Mouse (Mus musculus): ENCODE results near the gene Pld1. TPM values are rescaled to one million over a fixed set of nuclear protein-coding genes. Genes with fewer than 3 reads are reported as not detected.

The Pld1 gene
- polyA plus RNA-seq, 1 experiment from 2014 or later = 2.6 TPM

DNA sequence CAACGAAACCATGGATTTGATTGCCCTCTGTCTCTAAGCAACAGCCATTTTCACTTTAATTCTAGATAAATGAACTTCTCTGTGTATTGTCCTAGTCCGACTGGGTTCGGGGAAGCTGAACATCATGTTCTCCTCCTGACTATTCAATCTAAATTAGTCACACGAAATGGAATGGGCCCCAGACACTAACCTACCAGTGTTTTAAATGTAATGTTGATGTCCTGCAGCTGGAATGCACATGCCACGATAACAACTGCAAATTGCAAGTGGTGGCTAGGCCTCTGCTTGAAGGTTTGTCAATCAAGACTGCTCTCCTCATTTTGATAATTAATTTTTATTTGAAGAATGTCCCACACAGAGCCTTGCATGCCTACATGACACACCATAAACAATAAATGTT, 203.2 kb downstream of the Pld1 start:
- H3K36me3 ChIP-seq = no peaks in the 10 kb centered on the region
- no peak overlapping the region for H3K9ac ChIP-seq
- WGBS (ENCODE audit: insufficient replicate concordance) = 63% methylated on average over 5 of the region's 5 CpGs
- H3K27me3 ChIP-seq (replicated peaks) = no peaks in the 10 kb centered on the region
- H3K4me1 ChIP-seq = no peaks in the 10 kb centered on the region
- ATAC-seq = no peak
- H3K9me3 ChIP-seq (replicated peaks) = no peaks in the 10 kb centered on the region
- H3K4me2 ChIP-seq = no peak overlapping the region
- no peak overlapping the region for H3K4me3 ChIP-seq
- H3K27ac ChIP-seq = no peak overlapping the region

DNA sequence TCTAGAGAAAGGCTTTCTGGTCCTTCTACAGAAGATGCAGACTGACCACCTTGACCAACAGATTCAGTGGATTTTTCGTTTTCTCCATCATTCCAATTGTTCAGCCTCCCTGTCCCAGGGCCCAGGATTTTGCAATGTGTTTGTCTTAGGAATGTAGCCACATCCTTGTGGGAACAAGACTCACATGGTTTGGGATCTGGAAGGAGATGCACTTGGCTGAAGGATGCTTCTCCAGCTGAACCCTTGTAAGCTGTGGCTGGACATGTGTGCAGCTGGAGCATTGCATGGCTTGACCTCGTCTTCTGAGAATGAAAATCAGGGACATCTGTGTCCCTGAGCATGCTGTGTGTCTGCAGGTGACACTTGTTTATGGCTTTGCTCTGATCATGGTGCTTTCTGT, 203.6 kb downstream of the Pld1 start:
- Histone ChIP-seq H3K9ac (no peak overlapping the region), H3K9me3 (replicated peaks) (no peaks in the 10 kb centered on the region), H3K4me1 (no peaks in the 10 kb centered on the region), H3K4me3 (no peak overlapping the region), H3K4me2 (no peak overlapping the region), H3K36me3 (no peaks in the 10 kb centered on the region), H3K27me3 (replicated peaks) (no peaks in the 10 kb centered on the region), H3K27ac (no peak overlapping the region)
- 40% methylated on average over 2 of the region's 2 CpGs for WGBS (ENCODE audit: insufficient replicate concordance)
- no peak for ATAC-seq

DNA sequence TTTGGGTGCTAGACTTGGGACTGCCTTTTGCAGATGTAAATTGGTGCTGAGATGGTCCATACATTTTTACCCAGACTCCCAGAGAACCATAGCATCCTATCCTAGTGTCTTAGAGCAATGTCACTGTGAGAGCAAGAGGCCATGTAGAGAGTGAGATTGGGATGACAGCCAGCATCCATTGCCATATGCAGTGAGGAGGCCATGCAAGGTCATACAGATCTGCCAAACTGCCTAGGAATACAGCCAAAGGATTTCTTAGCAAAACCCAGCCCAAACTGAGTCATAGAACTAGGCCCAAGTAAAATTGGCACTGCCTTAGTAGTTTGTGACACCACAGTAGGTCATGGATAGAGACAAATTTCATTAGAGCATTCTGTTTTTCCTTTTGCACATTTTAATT, 206.2 kb downstream of the Pld1 start:
- H3K9me3 ChIP-seq (replicated peaks) = no peaks in the 10 kb centered on the region
- H3K4me2 ChIP-seq = no peak overlapping the region
- no peaks in the 10 kb centered on the region for H3K27me3 ChIP-seq (replicated peaks)
- H3K36me3 ChIP-seq = no peaks in the 10 kb centered on the region
- H3K27ac ChIP-seq = no peak overlapping the region
- H3K4me3 ChIP-seq = no peak overlapping the region
- no peaks in the 10 kb centered on the region for H3K4me1 ChIP-seq
- H3K9ac ChIP-seq = no peak overlapping the region
- ATAC-seq = no peak

DNA sequence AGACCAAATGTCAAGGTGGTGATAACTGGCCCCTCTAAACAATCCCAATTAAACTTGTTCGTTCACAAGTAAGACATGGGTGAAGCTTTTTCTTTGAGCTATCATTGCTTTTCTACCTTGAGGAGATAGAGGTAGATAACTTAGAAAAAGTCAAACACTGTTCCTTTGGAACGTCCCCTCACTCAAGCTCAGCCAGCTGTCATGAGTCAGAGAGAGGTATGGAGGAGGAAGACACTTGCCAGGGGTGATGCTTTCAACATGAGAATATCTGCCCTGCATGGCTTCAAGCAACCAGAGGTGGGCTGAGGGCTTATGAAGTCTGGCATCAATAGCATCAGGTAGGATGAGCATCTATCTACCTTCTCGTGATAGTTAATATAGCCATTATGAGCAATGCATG, 207.0 kb downstream of the Pld1 start:
- Histone ChIP-seq H3K9me3 (replicated peaks) (no peaks in the 10 kb centered on the region), H3K36me3 (no peaks in the 10 kb centered on the region), H3K4me1 (no peaks in the 10 kb centered on the region), H3K9ac (no peak overlapping the region), H3K27me3 (replicated peaks) (no peaks in the 10 kb centered on the region), H3K4me3 (no peak overlapping the region), H3K27ac (no peak overlapping the region), H3K4me2 (no peak overlapping the region)
- no peak for ATAC-seq
- 60% methylated on average over 3 of the region's 3 CpGs for WGBS (ENCODE audit: insufficient replicate concordance)

DNA sequence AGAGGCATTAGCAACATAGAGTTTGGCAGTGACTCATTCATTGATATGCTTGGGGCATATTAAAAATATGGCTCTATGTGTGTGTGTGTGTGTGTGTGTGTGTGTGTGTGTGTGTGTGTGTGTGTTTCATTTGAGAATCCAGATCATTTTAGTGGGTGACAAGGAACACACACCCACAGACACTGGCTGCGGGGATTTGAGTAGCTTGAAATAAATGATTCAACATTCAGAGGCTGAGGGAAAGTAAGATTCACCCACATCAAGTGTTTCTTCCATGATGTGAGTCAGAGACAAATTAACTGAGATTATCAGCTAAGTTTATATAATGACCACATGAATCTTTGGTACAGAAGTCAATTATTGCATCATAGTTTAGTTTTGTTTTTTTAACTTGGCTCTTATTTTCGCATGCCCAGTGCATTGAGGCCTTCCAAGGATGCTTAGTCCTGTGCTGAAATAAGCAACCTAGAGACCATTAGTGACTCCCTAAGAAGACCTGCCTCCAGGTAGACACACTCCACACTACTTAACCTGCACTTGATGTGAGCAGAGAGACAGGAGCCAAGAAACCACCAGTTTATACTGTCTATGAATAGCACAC, 211.3 kb downstream of the Pld1 start:
- 0 out of 2 replicates have a peak, but pooled peaks cover 4% of the 10 kb centered on the region for H3K9me3 ChIP-seq (replicated peaks)
- no peak overlapping the region for H3K9ac ChIP-seq
- 70% methylated on average over 2 of the region's 2 CpGs for WGBS (ENCODE audit: insufficient replicate concordance)
- no peaks in the 10 kb centered on the region for H3K27me3 ChIP-seq (replicated peaks)
- H3K4me3 ChIP-seq = no peak overlapping the region
- H3K4me2 ChIP-seq = no peak overlapping the region
- H3K27ac ChIP-seq = no peak overlapping the region
- H3K36me3 ChIP-seq = no peaks in the 10 kb centered on the region
- no peak for ATAC-seq
- H3K4me1 ChIP-seq = no peaks in the 10 kb centered on the region

DNA sequence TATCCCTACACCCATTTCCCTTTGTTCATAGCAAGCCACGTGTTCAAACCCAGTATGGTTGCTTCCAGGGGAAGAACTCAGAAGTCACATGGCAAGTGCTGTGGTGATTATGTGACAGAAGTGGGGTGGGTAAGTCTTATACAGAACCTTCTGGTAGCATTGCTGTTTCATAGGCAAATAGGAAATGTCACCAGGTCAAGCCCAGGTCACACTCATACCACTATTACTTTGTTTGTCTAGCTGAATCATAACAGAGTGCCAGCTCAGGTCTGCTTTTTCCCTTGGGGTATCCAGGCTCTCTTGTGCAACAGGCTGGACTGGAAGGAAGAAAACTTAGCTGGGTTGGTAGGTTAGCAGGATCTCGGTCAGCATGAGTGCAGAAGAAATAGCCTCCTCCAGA, 219.5 kb downstream of the Pld1 start:
- H3K4me2 ChIP-seq = no peak overlapping the region
- H3K36me3 ChIP-seq = no peaks in the 10 kb centered on the region
- no peaks in the 10 kb centered on the region for H3K27me3 ChIP-seq (replicated peaks)
- H3K27ac ChIP-seq = no peak overlapping the region
- H3K4me3 ChIP-seq = no peak overlapping the region
- H3K9ac ChIP-seq = no peak overlapping the region
- H3K4me1 ChIP-seq = no peaks in the 10 kb centered on the region
- no peak for ATAC-seq
- H3K9me3 ChIP-seq (replicated peaks) = no peaks in the 10 kb centered on the region
- WGBS (ENCODE audit: insufficient replicate concordance) = 56% methylated on average over 2 of the region's 2 CpGs

DNA sequence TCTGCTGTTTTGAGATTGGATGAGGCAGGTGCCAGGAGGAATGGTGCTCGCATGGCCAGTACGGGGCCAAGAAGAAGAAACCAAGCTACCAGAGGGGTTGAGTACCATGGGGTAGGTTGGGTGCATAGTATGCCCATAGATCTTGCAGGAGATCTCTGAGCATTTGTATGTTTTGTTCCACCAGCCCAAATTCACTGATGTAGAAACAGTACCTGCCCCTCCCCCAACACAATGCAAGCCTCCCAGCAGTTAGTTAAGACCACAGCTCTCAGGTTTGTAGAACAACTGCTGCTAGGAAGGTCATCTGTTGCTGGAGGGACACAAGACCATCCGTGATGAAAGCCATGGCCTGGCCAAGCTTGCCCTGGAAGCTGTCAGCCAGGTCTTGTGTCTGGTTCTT, 220.4 kb downstream of the Pld1 start:
- 81% methylated on average over 3 of the region's 3 CpGs for WGBS (ENCODE audit: insufficient replicate concordance)
- H3K4me2 ChIP-seq = no peak overlapping the region
- H3K4me3 ChIP-seq = no peak overlapping the region
- H3K4me1 ChIP-seq = no peaks in the 10 kb centered on the region
- no peak for ATAC-seq
- no peak overlapping the region for H3K27ac ChIP-seq
- H3K9ac ChIP-seq = no peak overlapping the region
- no peaks in the 10 kb centered on the region for H3K36me3 ChIP-seq
- no peaks in the 10 kb centered on the region for H3K9me3 ChIP-seq (replicated peaks)
- no peaks in the 10 kb centered on the region for H3K27me3 ChIP-seq (replicated peaks)

DNA sequence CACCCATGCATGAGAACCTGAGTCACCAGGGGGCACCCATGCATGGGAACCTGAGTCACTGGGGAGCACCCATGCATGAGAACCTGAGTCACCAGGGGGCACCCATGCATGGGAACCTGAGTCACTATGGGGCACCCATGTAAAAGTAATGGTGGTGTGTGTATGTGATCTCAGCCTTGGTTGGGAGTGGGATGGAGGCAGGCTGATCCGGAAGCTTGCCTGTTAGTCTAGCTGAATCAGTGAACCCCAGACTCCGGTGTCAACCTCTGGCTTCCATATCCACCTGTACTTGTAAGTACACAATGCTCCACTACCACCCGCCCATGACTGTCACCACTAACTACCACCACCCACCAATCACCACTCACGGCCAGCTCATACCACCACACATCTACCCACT, 223.9 kb downstream of the Pld1 start:
- Histone ChIP-seq H3K4me1 (no peaks in the 10 kb centered on the region), H3K4me3 (no peak overlapping the region), H3K36me3 (no peaks in the 10 kb centered on the region), H3K27me3 (replicated peaks) (no peaks in the 10 kb centered on the region), H3K9ac (no peak overlapping the region), H3K4me2 (no peak overlapping the region), H3K27ac (no peak overlapping the region), H3K9me3 (replicated peaks) (no peaks in the 10 kb centered on the region)
- no peak for ATAC-seq
- WGBS (ENCODE audit: insufficient replicate concordance) = 83% methylated on average over 4 of the region's 4 CpGs

DNA sequence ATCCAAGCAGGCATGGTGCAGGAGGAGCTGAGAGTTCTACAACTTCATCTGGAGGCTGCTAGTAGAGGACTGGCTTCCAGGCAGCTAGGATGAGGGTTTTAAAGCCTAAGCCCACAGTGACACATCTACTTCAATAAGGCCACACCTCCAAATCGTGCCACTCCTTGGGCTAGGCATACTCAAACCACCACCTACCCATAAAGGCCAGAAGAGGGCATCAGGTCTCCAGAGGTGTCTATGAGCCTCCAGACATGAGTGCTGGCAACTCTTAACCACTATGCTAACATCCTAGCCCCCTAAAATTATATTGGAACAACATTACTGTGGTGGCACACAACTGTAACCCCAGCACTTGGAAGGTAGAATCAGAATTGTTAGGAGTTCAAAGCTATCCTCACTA, 226.2 kb downstream of the Pld1 start:
- Histone ChIP-seq H3K27ac (no peak overlapping the region), H3K4me3 (no peak overlapping the region), H3K4me1 (no peaks in the 10 kb centered on the region), H3K9me3 (replicated peaks) (no peaks in the 10 kb centered on the region), H3K36me3 (no peaks in the 10 kb centered on the region), H3K9ac (no peak overlapping the region), H3K4me2 (no peak overlapping the region), H3K27me3 (replicated peaks) (no peaks in the 10 kb centered on the region)
- no peak for ATAC-seq
- WGBS (ENCODE audit: insufficient replicate concordance) = 24% methylated on average over 1 of the region's 1 CpGs

DNA sequence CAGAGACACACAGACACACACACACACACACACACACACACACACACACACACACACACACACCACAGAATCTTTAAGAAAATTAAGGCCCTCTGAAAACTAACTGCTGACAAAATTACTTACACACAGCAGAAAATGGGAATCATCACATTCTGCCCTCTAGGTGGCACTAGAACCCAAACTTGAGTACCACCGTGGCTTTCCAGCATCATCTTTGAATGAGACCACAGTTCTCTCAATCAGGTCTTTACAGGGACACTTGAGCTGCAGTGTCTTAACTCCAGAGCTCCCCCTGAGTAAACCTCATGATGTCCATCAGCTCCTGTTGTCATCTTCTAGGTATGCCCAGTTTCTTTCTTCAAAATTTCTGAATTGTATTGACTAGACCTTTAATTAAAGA, 227.1 kb downstream of the Pld1 start:
- H3K27me3 ChIP-seq (replicated peaks) = no peaks in the 10 kb centered on the region
- H3K4me3 ChIP-seq = no peak overlapping the region
- H3K9ac ChIP-seq = no peak overlapping the region
- WGBS (ENCODE audit: insufficient replicate concordance) = 0% methylated on average over 1 of the region's 1 CpGs
- H3K27ac ChIP-seq = no peak overlapping the region
- H3K4me1 ChIP-seq = no peaks in the 10 kb centered on the region
- H3K4me2 ChIP-seq = no peak overlapping the region
- H3K9me3 ChIP-seq (replicated peaks) = no peaks in the 10 kb centered on the region
- ATAC-seq = no peak
- H3K36me3 ChIP-seq = no peaks in the 10 kb centered on the region

DNA sequence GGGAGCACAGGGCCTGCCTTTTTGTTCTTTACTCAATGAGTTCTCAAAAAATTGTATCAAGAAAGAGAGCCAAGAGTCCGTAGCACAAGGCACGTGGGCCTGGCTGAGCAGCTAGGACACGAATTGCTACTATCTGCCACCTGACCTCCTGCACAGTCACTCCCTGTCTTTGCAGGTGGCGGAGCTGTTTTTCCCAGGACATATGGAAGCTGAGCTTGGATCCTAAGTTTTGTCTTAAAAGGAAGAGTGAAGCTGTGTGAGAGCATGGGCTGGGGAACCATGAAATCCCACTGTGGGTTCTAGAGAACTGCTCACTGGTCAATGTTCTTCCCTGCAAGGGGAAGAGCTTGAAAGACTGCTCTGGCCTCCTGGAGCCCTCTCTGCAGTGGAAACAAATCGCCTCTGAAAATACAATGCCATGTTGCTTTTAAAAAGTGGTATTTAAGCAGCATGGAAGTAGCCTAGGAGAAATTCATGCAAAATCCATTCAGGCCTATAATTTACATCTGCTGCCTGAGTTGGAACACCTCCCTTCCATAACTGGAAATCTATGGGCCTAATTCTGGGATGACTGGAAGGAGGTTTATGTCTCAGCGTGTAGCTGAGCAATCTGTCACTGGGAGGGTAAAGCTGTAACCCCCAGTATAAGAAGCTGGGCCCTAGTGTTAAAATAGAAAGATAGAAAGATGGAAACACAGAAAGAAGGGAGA, 229.5 kb downstream of the Pld1 start:
- H3K27ac ChIP-seq = no peak overlapping the region
- peaks cover 10% of the 10 kb centered on the region for H3K4me1 ChIP-seq
- H3K27me3 ChIP-seq (replicated peaks) = no peaks in the 10 kb centered on the region
- no peak overlapping the region for H3K4me3 ChIP-seq
- ATAC-seq = no peak
- WGBS (ENCODE audit: insufficient replicate concordance) = 71% methylated on average over 6 of the region's 6 CpGs
- H3K9ac ChIP-seq = no peak overlapping the region
- H3K36me3 ChIP-seq = no peaks in the 10 kb centered on the region
- H3K9me3 ChIP-seq (replicated peaks) = no peaks in the 10 kb centered on the region
- no peak overlapping the region for H3K4me2 ChIP-seq

DNA sequence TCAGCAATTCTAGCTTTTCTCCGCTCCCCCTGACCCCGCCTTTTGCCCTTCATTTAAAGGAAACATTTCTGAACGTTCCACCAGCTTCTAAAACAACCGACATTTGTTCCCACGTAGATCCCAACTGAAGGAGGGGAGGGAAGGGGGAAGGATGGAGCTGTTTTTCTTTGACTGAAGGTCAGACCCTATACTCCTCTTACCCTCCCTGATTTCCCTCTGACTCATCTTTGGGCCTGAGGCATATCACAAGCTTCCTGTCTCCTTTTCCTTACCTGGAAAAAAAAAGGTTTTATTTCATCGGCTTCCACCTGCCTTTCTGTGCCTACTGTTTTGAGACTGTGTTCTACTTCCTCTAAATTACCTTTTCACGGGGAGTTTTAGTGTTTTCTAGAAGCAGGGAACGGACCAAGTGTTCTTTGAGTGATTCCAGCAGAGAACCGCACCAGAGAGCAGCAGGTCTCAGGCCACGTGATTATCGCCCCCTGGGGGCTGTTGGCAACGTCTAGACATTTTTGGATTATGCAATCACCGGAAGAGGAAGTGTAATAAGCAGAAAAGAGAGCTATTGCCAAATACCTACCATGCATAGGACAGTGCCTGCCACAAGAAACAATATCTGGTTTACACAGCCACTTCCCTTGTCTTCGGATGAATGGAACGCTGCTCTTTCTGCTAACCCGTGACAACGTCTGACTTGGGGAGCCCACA, 232.6 kb downstream of the Pld1 start:
- Histone ChIP-seq H3K36me3 (no peaks in the 10 kb centered on the region), H3K4me1 (peaks cover 10% of the 10 kb centered on the region), H3K27ac (no peak overlapping the region), H3K9me3 (replicated peaks) (no peaks in the 10 kb centered on the region), H3K27me3 (replicated peaks) (no peaks in the 10 kb centered on the region), H3K9ac (no peak overlapping the region), H3K4me3 (peak overlapping the region; percentile 34), H3K4me2 (peak overlapping the region; percentile 58)
- 25% methylated on average over 17 of the region's 17 CpGs for WGBS (ENCODE audit: insufficient replicate concordance)
- peak; percentile 49; the same call in 1 of the 2 replicates for ATAC-seq
